Mouse (Mus musculus) frontal cortex, adult 2 months (tissue): ENCODE measurements around the gene Ddx24. TPM values are rescaled to one million over a fixed set of nuclear protein-coding genes. Genes with fewer than 3 reads are reported as not detected.
"Not testable (repeated sequence)": the region's sequence is repeated elsewhere in the genome, so short reads cannot be mapped to it uniquely, and the experiment has no call there.

Experiments
- DNase-seq, 2 experiments: peaks; one replicate each; pipeline ENCODE4 v3.0.0; 2022; ENCODE audit warnings: low spot score in 1 of 2; ENCODE audit errors: extremely low spot score in 1 of 2
- polyA plus RNA-seq: library from polyadenylated mRNA; depleted of rRNA; stranded (reverse); fragments of >200 nt; gene quantifications from 2 replicates; pipeline ENCODE4 v1.2.3, GENCODE M21; 2012; rRNA removed

The Ddx24 gene
- 136 and 141 TPM in 2 replicates for polyA plus RNA-seq

DNA sequence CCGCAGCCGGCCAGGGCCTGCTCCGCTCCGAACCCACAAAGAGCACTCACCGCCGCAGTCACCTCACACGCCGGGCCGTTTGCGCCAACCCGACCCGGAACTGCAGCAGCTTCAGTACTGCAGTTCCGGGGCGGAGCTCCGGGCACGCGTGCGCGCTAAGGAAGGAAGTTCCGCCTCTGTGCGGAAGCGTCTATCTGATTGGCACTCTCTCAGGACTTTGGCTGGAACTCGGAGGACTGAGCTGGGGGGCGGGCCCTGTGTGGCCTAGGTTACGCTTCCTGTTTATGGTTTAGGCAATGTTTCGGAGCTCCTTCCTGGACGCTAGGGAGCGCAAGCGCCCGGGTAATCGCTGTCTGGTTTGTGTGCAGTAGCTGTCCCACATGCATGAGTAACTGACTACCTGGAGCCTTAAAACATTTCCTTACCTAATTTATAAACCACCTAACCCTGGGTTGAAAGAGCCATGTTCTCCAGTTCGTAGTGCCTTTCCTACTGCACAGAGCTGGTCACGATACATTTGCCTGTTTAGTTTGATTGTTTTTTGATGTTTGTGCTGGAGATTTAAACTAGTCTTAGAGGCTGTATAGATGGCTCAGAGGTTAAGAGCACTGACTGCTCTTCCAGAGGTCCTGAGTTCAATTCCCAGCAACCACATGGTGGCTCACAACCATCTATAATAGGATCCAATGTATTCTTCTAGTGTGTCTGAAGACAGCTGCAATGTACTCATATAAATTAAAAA is at the start of gene Ddx24:
TSS of gene Ddx24 (minus strand) at position 102 of the 742 bp plus-strand sequence.
- DNase-seq, result peak; percentile 99

DNA sequence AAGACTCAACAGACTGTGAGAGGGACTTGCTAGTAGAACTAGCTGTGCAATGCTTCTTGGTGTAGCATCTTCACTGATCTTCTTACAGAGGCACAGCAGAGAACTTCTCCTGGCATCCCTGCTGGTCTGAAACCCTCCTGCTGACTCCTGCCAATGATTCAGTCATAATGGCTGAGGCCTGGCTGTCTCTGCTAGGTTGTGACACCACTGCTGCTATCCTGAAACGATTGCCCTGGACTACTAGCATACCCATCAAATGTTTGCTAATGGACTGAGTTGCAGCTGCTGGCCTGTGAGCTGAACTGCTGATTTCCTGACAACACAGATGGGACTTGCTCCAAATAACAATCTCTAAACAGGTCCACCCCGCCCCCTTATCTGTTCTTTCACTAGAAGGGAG is 48.9 kb upstream of the Ddx24 start:
- no peak for DNase-seq

DNA sequence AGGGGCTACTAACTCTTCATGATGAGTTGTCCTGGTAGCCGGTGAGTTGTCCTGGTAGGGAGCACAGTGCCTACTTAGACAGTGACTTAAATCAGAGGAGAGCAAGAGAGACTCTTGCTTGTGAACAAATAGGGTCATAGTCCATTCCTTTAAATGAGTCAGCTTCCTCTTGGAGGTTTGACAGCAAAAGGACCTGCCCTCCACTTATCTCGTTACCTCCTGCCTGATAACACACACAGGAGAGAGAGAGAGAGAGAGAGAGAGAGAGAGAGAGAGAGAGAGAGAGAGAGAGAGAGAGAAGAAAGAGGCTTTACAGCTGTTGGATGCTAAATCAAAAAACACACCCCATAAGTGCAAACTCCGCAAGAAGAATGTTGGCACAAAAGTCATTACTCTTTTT is 31.5 kb upstream of the Ddx24 start, which contains the start of gene Ifi27l2b:
TSS of gene Ifi27l2b (minus strand) at position 84 of the 400 bp plus-strand sequence.
- no peak for DNase-seq

DNA sequence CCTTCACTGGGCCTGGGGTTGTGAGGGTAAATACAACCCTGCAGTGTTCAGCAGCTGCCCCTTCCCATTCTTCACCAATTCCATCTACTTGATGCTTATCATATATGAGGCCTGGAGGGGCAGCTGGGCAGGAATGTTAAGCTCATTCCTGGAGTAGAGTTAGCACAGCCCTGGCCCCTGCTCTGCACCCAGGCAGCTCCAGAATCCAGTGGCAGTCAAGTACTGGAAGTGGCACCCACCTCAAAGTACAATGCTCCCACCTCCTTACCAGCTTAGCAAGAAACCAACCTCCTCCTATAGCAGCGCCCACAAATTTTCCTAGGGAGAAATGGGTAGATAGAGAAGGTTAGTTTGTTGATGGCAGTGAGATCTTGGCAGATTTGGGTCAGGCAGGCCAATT is 31.1 kb upstream of the Ddx24 start:
- not testable (repeated sequence) for DNase-seq

DNA sequence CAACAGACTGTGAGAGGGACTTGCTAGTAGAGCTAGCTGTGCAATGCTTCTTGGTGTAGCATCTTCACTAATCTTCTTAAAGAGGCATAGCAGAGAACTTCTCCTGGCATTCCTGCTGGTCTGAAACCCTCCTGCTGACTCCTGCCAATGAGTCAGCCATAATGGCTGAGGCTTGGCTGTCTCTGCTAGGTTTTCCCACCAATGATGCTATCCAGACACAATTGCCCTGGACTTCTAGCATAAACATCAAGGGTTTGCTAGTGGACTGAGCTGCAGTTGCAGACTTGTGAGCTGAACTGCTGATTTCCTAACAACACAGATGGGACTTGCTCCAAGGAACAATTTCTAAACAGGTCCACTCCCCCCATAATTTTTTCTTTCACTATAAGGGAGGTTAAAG is 27.7 kb upstream of the Ddx24 start:
- DNase-seq, result no peak

DNA sequence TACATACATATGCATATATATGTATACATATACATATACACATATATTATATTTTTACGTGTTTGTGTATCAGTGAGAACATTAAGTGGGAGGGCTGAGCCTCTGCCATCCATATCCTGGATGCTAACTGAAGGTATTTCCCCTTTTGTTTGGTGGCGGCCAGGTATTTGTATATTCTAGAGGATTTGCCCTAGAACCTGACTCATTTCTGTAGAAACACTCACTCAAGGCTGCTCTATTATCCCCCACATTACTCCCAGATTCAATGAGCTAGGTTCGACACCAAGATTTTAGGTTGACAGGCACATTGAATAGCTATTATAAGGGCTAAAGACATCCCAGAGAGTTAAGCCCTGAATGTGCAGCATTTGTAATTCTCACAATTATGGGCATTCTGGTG is 19.4 kb upstream of the Ddx24 start:
- no peak for DNase-seq

DNA sequence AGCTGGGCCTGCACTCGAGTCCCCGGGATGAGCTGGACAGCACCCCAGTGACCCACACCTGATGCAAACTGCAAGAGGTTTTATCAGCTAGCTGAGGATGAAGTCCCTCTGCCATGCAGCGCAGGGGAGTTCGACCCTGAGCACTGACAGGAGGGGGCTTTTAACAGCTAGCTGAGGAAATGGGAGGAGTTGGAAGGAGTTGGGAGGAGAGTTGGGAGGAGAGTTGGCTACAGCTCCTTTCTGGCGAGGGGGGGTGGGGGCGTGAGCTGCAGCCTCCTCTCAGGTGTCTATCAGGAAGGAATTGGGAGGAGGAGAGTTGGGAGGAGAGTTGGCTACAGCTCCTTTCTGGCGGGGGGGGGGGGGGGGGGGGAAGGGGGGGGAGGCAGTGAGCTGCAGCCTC is 18.6 kb upstream of the Ddx24 start:
- DNase-seq, result not testable (repeated sequence)

DNA sequence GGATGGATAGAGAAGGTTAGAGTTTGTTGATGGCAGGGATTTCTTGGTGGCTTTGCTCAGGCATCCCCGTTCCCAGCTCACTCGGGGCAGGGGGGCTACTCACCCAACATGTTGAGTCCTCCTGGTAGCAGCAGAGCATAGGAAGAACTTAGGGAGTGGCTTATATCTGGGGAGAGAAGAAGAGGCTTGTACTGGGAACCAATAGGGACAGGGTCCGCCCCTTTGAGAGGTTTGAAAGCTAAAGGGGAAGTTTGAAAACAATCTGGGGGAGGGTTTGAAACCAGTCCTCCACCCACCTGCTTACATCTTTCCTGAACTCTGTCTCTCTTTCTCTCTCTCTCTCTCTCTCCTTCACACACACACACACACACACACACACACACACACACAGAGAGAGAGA is 17.9 kb upstream of the Ddx24 start, which contains the start of gene Ifi27l2a:
TSS of gene Ifi27l2a (minus strand) at position 157 of the 400 bp plus-strand sequence.
- no peak for DNase-seq

DNA sequence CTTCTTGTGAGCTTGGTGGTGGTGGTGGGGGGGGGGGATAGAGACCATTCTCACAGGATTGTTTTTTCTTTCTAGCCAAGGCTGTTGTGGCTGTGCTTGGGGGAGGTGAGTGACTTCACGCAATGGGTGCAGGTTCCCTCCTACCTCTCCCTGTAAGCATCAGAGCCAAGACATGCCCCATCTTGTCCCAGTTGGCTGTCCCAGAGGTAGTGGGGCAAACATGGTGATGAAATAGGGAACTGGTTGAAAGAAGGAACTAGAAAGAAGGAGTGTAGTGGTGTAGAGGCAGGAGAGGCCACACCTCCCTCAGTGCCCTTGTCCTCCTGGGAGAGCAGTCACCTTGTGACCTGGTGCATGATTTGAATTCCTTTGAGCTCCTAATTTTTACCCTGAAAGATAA is 12.0 kb upstream of the Ddx24 start:
- DNase-seq, result no peak

DNA sequence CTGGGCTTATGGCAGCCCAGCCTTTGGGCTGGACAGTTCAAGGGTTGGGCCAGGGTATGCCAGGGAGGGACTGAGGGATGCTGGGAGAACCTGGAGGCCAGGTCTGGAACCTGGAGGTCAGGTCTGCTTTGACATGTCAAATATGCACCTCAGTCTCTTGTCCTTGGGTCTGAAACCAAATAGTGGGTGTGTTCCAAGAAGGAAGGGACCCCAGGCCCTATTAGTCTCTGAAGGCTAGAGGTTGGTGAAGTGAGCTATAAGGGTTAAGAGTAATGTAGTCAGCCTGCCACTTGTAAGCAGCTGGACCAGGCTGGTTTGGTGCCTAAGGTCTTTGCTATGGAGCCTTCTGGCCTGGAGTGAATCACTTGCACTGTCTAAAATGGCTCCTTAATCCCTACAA is 9.2 kb upstream of the Ddx24 start:
- no peak for DNase-seq

DNA sequence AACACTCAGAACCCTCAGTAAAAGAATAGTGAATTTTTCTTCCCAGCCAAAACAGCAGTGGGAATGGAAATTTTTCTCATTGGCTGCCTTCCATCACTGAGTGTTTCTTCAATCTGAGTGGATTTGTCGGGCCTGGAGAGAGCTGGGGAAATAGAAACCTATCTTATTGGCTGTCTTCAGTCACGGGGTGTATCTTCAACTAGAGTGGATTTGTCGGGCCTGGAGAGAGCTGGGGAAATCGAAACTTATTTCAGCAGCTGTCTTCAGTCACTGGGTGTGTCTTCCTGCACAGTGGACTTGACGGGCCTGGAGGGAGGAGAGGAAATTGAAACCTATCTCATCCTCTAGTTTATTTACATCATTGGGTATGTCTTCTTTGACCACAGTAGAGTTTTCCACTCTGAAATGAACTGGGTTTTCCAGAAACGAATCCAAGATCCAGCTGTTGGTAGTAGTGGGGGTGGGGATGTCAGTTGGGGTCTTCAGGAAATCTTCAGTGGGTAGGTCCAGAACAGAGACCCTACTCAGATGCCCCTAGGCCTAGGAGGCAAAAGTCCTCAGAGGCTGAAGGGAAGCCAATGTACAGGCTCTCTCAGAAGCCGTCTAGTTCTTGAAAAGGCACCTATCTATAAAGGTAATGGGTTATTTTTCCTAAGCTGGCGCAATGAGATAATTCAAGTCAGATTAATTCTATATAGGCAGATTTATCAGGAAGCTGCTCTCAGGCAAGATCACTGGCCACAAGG is 8.5 kb upstream of the Ddx24 start, which contains the start of gene Ifi27:
TSS of gene Ifi27 (plus strand) at position 226 of the 746 bp plus-strand sequence.
- DNase-seq, result peak; percentile 62 to 83

DNA sequence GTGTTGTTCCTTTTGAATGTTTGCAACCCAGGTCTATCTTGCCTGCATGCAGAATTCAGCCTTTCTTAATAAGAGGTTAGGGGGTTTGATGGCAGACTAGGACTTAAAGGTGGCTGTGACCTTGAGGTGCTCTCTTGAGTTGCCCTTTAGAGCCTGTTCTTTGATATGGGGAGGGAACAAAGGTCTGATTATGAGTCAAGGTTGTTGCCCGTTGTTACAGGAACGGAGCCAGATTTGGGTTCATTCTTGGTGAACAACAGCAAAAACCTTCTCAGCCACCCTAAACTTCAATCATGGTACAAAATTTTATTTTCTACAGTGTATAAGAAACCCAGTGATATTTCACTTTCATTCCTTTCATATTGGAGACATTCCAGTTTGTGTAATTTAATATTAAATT is 7.8 kb upstream of the Ddx24 start:
- no peak for DNase-seq

DNA sequence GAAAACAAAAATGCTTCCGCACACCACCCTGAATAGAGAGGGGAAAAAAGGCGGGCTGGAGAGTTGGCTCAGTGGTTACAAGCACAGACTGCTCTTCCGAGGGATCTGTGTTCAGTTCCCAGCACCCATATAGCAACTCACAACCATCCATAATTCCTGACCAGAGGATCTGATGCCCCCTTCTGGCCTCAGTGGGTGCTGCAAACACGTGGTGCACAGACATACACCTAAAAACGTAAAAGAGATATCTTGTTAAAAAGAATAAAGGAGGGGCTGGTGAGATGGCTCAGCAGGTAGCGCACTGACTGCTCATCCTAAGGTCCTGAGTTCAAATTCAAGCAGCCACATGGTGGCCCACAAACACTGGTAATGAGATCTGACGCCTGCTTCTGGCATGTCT is 1.1 kb upstream of the Ddx24 start:
- DNase-seq, result no peak

DNA sequence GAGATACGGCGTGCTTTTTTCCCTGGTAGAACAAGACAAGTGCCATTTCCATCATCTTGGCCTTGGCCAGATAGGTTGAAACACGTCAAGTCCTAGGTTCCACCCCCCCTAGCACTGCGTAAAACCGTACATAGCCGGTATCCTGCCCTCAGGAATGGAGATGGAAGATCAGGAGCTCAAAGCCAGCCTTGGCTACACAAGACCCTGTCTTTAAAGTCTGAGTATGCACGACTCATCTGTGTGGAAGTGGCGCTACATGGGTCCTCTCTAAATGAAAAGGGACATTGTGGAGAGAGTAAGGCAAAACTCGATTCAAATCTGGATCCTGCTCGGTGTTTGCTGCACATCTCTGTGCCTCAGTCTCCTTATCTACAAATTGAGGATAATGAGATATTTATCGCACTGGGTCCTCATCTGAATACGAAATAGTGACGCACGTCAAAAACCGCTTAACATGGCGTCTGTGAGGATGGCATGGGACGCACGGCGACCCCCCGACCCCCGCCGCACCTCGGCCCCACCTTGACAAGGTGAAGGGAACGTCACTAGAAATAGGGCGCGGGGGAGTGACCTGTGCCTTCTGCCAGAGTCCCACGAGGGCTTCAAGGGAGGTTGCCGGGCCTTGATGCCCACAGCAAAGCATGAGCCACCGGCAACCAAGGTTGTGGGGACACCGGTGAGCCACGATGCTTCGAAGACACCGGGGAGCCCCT is 458 bp downstream of the Ddx24 start:
- DNase-seq, result peak in 1 of 2 experiments; percentile 51

DNA sequence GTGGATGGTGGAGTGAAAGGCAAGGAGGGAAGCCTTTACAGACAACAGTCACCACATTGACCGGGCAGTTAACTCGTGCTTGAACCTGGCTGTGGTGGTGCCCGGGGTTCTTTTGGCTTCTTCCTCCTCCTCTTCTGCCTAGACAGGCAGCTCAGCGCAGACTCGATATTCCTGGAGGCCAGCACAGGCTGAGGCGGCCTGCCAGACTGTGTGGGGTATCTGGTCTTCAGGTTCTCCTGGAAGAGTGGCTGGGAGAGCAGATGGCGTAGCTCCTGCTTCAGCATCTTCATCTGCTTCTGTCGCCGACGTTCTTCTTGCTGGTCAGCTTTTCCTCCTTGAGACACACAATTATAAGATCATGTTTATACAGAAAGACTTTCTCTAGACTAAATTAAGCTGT is 17.5 kb downstream of the Ddx24 start:
- DNase-seq, result peak; percentile 49 to 72

DNA sequence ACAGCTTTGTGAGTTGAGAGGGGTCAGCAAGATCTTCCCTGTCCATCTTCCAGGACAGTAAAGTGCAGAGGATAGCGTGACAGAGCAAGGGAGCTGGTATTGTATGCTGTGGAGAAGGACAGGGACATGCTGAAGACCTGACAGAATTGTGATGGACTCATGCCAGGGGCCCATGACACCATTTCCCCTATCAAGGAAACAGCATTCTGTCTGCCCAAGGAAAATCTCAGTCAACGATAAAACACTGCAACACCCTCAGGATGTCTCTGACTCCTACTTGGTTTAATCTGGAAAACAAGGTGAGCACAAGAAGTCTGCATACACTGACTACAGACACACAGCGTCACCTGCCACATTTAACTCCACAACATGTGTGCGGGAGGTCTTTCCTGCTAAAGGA is 17.9 kb downstream of the Ddx24 start, which contains the start of gene 9330161L09Rik:
TSS of gene 9330161L09Rik (minus strand) at position 101 of the 400 bp plus-strand sequence.
- no peak for DNase-seq

DNA sequence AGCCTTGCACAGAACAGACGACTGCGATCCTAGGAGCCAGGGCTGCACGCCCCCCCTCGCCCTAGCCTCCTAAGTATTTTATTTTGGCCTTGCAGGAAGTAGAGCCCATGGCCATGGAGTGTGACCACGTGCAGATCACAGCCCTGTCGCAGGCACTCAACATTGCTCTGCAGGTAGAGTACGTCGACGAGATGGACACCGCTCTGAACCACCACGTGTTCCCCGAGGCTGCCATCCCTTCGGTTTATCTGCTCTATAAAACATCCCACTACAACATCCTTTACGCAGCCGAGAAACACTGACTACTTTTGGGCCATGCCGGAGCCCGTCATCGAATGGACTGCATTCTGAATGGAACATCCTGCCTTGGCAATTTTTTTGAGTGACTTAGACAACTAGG is 21.5 kb downstream of the Ddx24 start:
- DNase-seq, result no peak

DNA sequence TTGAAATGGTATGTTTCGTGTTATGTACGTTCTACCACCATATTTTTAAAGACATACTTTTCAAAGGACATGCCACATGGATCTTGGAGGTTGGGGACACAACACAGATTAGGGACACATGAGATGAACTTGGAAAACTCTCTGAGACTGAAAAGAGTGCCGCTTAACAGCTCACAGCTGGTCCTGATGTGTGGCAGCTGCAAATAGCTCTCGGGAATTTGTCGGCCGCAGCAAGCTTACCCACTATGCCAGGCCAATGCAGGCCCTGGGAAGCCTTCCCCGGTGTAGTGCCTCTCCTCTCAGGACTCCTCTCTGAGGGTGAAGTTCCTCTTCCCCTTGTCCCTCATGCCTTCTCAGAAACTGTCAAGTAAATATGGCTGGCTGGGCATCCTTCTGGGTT is 28.9 kb downstream of the Ddx24 start:
- DNase-seq, result no peak

DNA sequence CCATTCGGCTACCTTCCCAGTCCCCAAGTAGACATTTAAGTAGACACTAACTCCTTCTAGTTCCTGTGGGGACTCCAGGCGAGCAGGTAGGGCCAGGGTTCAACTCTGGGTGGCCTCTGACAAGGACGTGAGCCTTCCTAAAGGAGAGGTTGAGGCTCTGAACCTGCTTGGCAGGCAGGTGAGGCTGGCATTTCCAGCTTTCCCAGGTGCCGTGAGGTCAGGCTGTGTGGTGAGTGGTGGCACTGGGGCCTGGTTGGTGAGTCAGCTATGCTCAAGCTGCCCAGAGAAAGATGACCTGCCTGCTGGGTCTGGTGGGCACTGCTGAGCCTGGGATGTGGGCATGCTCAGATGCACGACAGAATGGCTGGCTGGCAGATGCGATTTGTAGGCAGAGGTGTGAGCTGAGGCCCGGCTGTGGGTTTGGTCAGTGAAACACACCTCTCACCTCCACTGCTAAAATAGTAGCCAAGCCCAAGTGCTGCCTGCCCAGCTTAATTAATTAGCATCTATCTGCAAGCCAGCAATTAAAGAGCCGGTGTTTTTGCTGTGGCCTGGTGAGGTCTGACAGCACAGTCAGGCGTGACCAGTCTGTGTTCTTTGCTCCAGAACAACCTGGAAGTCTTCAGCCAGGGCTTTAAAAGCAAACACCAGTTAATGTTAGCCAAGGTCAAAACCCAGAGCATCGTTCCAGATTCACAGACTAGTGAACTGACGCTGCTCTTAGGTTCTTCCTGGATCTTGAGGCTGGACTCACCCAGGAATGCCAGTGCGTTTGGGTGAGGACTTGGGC is 29.9 kb downstream of the Ddx24 start:
- DNase-seq, result no peak

DNA sequence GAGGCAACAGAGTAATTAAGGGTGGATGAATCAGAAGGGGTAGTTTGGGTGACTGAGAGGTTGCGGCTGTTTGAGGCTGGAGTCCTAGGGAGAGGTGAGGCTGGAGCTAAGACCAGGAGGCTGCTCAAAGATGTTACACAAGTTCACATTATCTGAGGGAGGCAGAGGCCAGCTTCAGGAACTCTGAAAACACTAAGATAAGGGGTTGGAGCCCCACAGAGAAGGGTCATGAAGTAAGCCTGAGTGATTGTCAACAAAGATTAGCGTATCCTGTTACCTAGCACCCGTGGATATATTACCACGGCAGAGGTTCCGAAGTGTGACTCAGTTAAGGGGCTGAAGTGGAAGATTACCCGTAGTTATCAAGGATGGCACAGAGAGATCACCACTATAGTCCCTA is 32.1 kb downstream of the Ddx24 start:
- DNase-seq, result no peak
